Mouse (Mus musculus): ENCODE results near the gene Tppp3. TPM values are rescaled to one million over a fixed set of nuclear protein-coding genes. Genes with fewer than 3 reads are reported as not detected.

Gene Tppp3
- total and polyA plus RNA-seq, 3 experiments = 35.0 to 73.7 (median 48.8) TPM

DNA sequence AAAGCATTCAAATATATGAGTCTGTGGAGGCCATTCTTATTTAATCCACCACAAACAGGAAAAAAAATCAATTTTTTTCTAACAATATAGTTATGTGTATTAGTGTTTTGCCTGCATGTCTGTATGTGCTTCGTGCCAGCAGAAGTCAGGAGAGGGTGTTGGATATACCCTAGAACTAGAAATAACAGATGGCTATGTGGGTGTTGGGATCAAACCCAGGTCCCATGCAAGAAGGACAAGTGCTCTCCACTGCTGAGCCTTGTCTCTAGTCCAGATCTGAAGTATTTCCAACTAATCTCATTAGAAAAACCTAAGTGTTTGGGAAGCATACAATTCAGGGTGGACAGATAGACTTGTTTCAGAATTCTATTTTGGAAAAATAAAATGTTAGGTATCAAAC is 49.3 kb downstream of the Tppp3 start:
- H3K4me1 ChIP-seq (ENCODE audit: control insufficient read depth, insufficient read depth, low read length) = peaks cover 3% of the 10 kb centered on the region
- H3K27me3 ChIP-seq (ENCODE audit: control insufficient read depth, insufficient read depth, low read length) = no peaks in the 10 kb centered on the region
- no peak overlapping the region for H3K4me3 ChIP-seq
- no peaks in the 10 kb centered on the region for H3K36me3 ChIP-seq (ENCODE audit: control insufficient read depth, insufficient read depth, low read length)
- no peak for DNase-seq
- no peak for TF ChIP-seq EP300 (IDR thresholded peaks at IDR 0.05; ENCODE audit: insufficient read depth, low read depth, low read length)
- no peak for TF ChIP-seq CTCF (IDR thresholded peaks at IDR 0.05)
- TF ChIP-seq POLR2A (IDR thresholded peaks at IDR 0.05; ENCODE audit: insufficient read depth, low read depth, low read length) = no peak
- H3K27ac ChIP-seq = no peak overlapping the region
- no peak overlapping the region for H3K9ac ChIP-seq (ENCODE audit: low read depth, low read length)
- H3K79me2 ChIP-seq (replicated peaks; ENCODE audit: control insufficient read depth, insufficient read depth, low read length) = no peaks in the 10 kb centered on the region
- 75% methylated on average over 1 of the region's 1 CpGs for WGBS
- intact Hi-C loops (cut with DNase I) = no loop called here

DNA sequence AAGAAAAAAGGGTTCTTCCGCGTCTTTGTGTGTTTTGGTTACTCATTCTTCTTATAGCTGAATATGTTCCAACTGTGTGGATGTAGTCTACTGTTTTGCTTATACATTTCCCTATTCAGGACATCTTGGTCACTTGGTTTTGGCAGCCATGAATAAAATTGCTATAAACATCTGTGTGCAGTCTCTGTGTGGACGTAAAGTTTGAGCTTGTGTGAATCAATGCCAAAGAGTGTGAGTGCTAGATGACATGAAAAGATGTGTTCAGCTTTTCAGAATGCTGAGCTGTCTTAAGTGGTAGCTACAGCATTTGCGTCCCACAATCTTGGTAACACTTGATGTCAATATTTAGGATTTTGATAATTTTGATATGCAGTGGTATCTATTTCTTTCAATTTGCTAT is 51.5 kb downstream of the Tppp3 start:
- no peak overlapping the region for H3K9ac ChIP-seq (ENCODE audit: low read depth, low read length)
- no peak overlapping the region for H3K27ac ChIP-seq
- no peaks in the 10 kb centered on the region for H3K27me3 ChIP-seq (ENCODE audit: control insufficient read depth, insufficient read depth, low read length)
- H3K79me2 ChIP-seq (replicated peaks; ENCODE audit: control insufficient read depth, insufficient read depth, low read length) = no peaks in the 10 kb centered on the region
- no peaks in the 10 kb centered on the region for H3K4me1 ChIP-seq (ENCODE audit: control insufficient read depth, insufficient read depth, low read length)
- H3K36me3 ChIP-seq (ENCODE audit: control insufficient read depth, insufficient read depth, low read length) = no peaks in the 10 kb centered on the region
- intact Hi-C loops (cut with DNase I) = no loop called here
- TF ChIP-seq POLR2A (IDR thresholded peaks at IDR 0.05; ENCODE audit: insufficient read depth, low read depth, low read length) = no peak
- DNase-seq = no peak
- H3K4me3 ChIP-seq = no peak overlapping the region
- WGBS = 92% methylated on average over 4 of the region's 4 CpGs

DNA sequence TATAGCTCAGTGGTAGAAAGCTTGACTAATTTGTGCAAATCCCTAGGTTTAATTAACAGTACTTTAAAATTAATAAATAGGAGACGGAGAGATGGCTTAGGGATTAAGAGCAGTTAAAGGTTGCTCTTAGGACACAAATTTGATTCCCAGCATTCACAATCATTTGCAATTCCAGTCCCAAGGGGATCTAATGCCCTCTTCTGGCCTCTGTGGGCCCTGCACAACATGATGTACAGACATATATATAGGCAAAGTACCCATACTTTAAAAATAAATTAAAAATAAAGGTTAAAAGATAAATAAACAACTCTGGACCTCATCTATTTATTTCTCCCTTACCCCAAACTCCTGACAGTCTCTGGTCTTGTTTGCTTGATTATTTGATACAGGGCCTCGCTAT is 52.3 kb downstream of the Tppp3 start:
- DNase-seq = no peak
- Histone ChIP-seq H3K4me3 (no peak overlapping the region), H3K27ac (no peak overlapping the region), H3K9ac (ENCODE audit: low read depth, low read length) (no peak overlapping the region), H3K4me1 (ENCODE audit: control insufficient read depth, insufficient read depth, low read length) (no peaks in the 10 kb centered on the region), H3K36me3 (ENCODE audit: control insufficient read depth, insufficient read depth, low read length) (no peaks in the 10 kb centered on the region), H3K27me3 (ENCODE audit: control insufficient read depth, insufficient read depth, low read length) (no peaks in the 10 kb centered on the region), H3K79me2 (replicated peaks; ENCODE audit: control insufficient read depth, insufficient read depth, low read length) (no peaks in the 10 kb centered on the region)
- TF ChIP-seq POLR2A (IDR thresholded peaks at IDR 0.05; ENCODE audit: insufficient read depth, low read depth, low read length) = no peak
- peak; percentile 48 for TF ChIP-seq CTCF (IDR thresholded peaks at IDR 0.05)
- WGBS = 96% methylated on average over 2 of the region's 2 CpGs
- intact Hi-C loops (cut with DNase I) = no loop called here

Other genes with a start within 250 kb of the Tppp3 start
- 10 to 100 TPM; 19.2 to 20.3 TPM for gene D230025D16Rik, start 246.4 kb downstream of the Tppp3 start, total RNA-seq (2021)
- 16.5 and 23.7 TPM in 2 replicates for gene D230025D16Rik, start 246.4 kb downstream of the Tppp3 start, polyA plus RNA-seq (2012; rRNA removed)
- gene B3gnt9, start 216.4 kb downstream of the Tppp3 start, total RNA-seq (2021) = 1 to 10 TPM; 3.5 to 5.2 TPM
- 7.1 and 8.5 TPM in 2 replicates for gene B3gnt9, start 216.4 kb downstream of the Tppp3 start, polyA plus RNA-seq (2012; rRNA removed)
- 1 to 10 TPM; 3.9 to 4.9 TPM for gene Tradd, start 206.9 kb downstream of the Tppp3 start, total RNA-seq (2021)
- gene Tradd, start 206.9 kb downstream of the Tppp3 start, polyA plus RNA-seq (2012; rRNA removed) = 4.3 and 4.6 TPM in 2 replicates
- 1 to 10 TPM; 1.8 to 2.5 TPM for gene Fbxl8, start 206.9 kb downstream of the Tppp3 start, total RNA-seq (2021)
- gene Fbxl8, start 206.9 kb downstream of the Tppp3 start, polyA plus RNA-seq (2012; rRNA removed) = 3.6 and 4.1 TPM in 2 replicates
- 1 to 10 TPM; 2.7 to 3.9 TPM for gene Hsf4, start 201.7 kb downstream of the Tppp3 start, total RNA-seq (2021)
- gene Hsf4, start 201.7 kb downstream of the Tppp3 start, polyA plus RNA-seq (2012; rRNA removed) = 4.3 and 5.4 TPM in 2 replicates
- 10 to 100 TPM; 19.7 to 23.0 TPM for gene Nol3, start 195.4 kb downstream of the Tppp3 start, total RNA-seq (2021)
- gene Nol3, start 195.4 kb downstream of the Tppp3 start, polyA plus RNA-seq (2012; rRNA removed) = 17.3 and 19.1 TPM in 2 replicates
- gene 4931428F04Rik, start 181.7 kb downstream of the Tppp3 start, total RNA-seq (2021) = 1 to 10 TPM; 1.1 to 1.2 TPM
- 2.1 and 3.5 TPM in 2 replicates for gene 4931428F04Rik, start 181.7 kb downstream of the Tppp3 start, polyA plus RNA-seq (2012; rRNA removed)
- 1 to 10 TPM; 3.9 to 4.7 TPM for gene Exoc3l, start 175.4 kb downstream of the Tppp3 start, total RNA-seq (2021)
- gene Exoc3l, start 175.4 kb downstream of the Tppp3 start, polyA plus RNA-seq (2012; rRNA removed) = 10.5 and 11.8 TPM in 2 replicates
- gene E2f4, start 173.9 kb downstream of the Tppp3 start, total RNA-seq (2021) = 10 to 100 TPM; 21.1 to 21.5 TPM
- gene E2f4, start 173.9 kb downstream of the Tppp3 start, polyA plus RNA-seq (2012; rRNA removed) = 61.8 and 62.8 TPM in 2 replicates
- gene Elmo3, start 165.9 kb downstream of the Tppp3 start, total RNA-seq (2021) = under 1 TPM; 0.70 to 0.73 TPM
- gene Elmo3, start 165.9 kb downstream of the Tppp3 start, polyA plus RNA-seq (2012; rRNA removed) = 2.8 and 3.5 TPM in 2 replicates
- gene Lrrc29, start 145.2 kb downstream of the Tppp3 start, total RNA-seq (2021) = 1 to 10 TPM in 1 of 2 experiments, under 1 TPM in 1; 0.93 to 1.1 TPM
- gene Lrrc29, start 145.2 kb downstream of the Tppp3 start, polyA plus RNA-seq (2012; rRNA removed) = 1.6 and 2.2 TPM in 2 replicates
- 10 to 100 TPM; 24.1 to 26.6 TPM for gene Tmem208, start 145.2 kb downstream of the Tppp3 start, total RNA-seq (2021)
- 43.6 and 51.9 TPM in 2 replicates for gene Tmem208, start 145.2 kb downstream of the Tppp3 start, polyA plus RNA-seq (2012; rRNA removed)
- gene Fhod1, start 123.6 kb downstream of the Tppp3 start, total RNA-seq (2021) = 1 to 10 TPM; 4.4 to 6.9 TPM
- 14.2 and 17.3 TPM in 2 replicates for gene Fhod1, start 123.6 kb downstream of the Tppp3 start, polyA plus RNA-seq (2012; rRNA removed)
- gene Slc9a5, start 122.7 kb downstream of the Tppp3 start, total RNA-seq (2021) = under 1 TPM; 0.36 to 0.37 TPM
- 1.7 and 2.1 TPM in 2 replicates for gene Slc9a5, start 122.7 kb downstream of the Tppp3 start, polyA plus RNA-seq (2012; rRNA removed)
- under 1 TPM in 1 of 2 experiments, not detected in 1; 0.10 TPM for gene Plekhg4, start 98.3 kb downstream of the Tppp3 start, total RNA-seq (2021)
- gene Plekhg4, start 98.3 kb downstream of the Tppp3 start, polyA plus RNA-seq (2012; rRNA removed) = 0.20 and 0.29 TPM in 2 replicates
- under 1 TPM; 0.13 to 0.25 TPM for gene Kctd19, start 58.0 kb downstream of the Tppp3 start, total RNA-seq (2021)
- gene Kctd19, start 58.0 kb downstream of the Tppp3 start, polyA plus RNA-seq (2012; rRNA removed) = 0.08 and 0.15 TPM in 2 replicates
- under 1 TPM; 0.45 to 0.47 TPM for gene Lrrc36, start 58.0 kb downstream of the Tppp3 start, total RNA-seq (2021)
- gene Lrrc36, start 58.0 kb downstream of the Tppp3 start, polyA plus RNA-seq (2012; rRNA removed) = 0.67 and 0.94 TPM in 2 replicates
- gene Zdhhc1, start 25.4 kb upstream of the Tppp3 start, total RNA-seq (2021) = 10 to 100 TPM; 13.0 to 13.3 TPM
- gene Zdhhc1, start 25.4 kb upstream of the Tppp3 start, polyA plus RNA-seq (2012; rRNA removed) = 37.5 and 40.5 TPM in 2 replicates
- gene Hsd11b2, start 47.2 kb upstream of the Tppp3 start, total RNA-seq (2021) = under 1 TPM in 1 of 2 experiments, not detected in 1; 0.23 TPM
- gene Hsd11b2, start 47.2 kb upstream of the Tppp3 start, polyA plus RNA-seq (2012; rRNA removed) = 0.08 and 0.32 TPM in 2 replicates
- 10 to 100 TPM; 46.4 to 48.9 TPM for gene Atp6v0d1, start 94.5 kb upstream of the Tppp3 start, total RNA-seq (2021)
- 61.7 and 69.0 TPM in 2 replicates for gene Atp6v0d1, start 94.5 kb upstream of the Tppp3 start, polyA plus RNA-seq (2012; rRNA removed)
- gene Ripor1, start 133.7 kb upstream of the Tppp3 start, total RNA-seq (2021) = 10 to 100 TPM; 42.5 to 51.6 TPM
- gene Ripor1, start 133.7 kb upstream of the Tppp3 start, polyA plus RNA-seq (2012; rRNA removed) = 39.2 TPM in 2 replicates
- 10 to 100 TPM; 41.4 to 41.9 TPM for gene Ctcf, start 165.0 kb upstream of the Tppp3 start, total RNA-seq (2021)
- gene Ctcf, start 165.0 kb upstream of the Tppp3 start, polyA plus RNA-seq (2012; rRNA removed) = 9.3 and 13.6 TPM in 2 replicates
- gene Agrp, start 165.9 kb upstream of the Tppp3 start, total RNA-seq (2021) = not detected
- gene Agrp, start 165.9 kb upstream of the Tppp3 start, polyA plus RNA-seq (2012; rRNA removed) = 0.31 TPM in 1 of 2 replicates, not detected in the other
- gene Carmil2, start 214.7 kb upstream of the Tppp3 start, total RNA-seq (2021) = under 1 TPM; 0.16 to 0.25 TPM
- 0.29 and 1.4 TPM in 2 replicates for gene Carmil2, start 214.7 kb upstream of the Tppp3 start, polyA plus RNA-seq (2012; rRNA removed)
- gene Acd, start 229.6 kb upstream of the Tppp3 start, total RNA-seq (2021) = 10 to 100 TPM in 1 of 2 experiments, 1 to 10 TPM in 1; 10.0 to 11.1 TPM
- gene Acd, start 229.6 kb upstream of the Tppp3 start, polyA plus RNA-seq (2012; rRNA removed) = 19.7 and 22.3 TPM in 2 replicates
- 1 to 10 TPM; 5.5 to 6.8 TPM for gene Pard6a, start 229.6 kb upstream of the Tppp3 start, total RNA-seq (2021)
- gene Pard6a, start 229.6 kb upstream of the Tppp3 start, polyA plus RNA-seq (2012; rRNA removed) = 12.0 and 18.6 TPM in 2 replicates
- not detected for gene 4933405L10Rik, start 236.1 kb upstream of the Tppp3 start, total RNA-seq (2021)
- not detected in 2 replicates for gene 4933405L10Rik, start 236.1 kb upstream of the Tppp3 start, polyA plus RNA-seq (2012; rRNA removed)
- 1 to 10 TPM; 1.4 to 1.9 TPM for gene Enkd1, start 236.7 kb upstream of the Tppp3 start, total RNA-seq (2021)
- 2.0 and 2.2 TPM in 2 replicates for gene Enkd1, start 236.7 kb upstream of the Tppp3 start, polyA plus RNA-seq (2012; rRNA removed)